Mouse (Mus musculus) kidney, embryonic 16.5 days (tissue): ENCODE data around the gene Auh. TPM values are rescaled to one million over a fixed set of nuclear protein-coding genes. Genes with fewer than 3 reads are reported as not detected.

Experiments used
- ATAC-seq: fragments of 200-750 bp; cut with Nextera tagmentation; 2 replicates; pipeline ENCODE4 v1.8.0; 2017; ENCODE audit warnings: moderate TSS enrichment; ENCODE audit not compliant: low FRiP score, low TSS enrichment
- H3K27ac ChIP-seq: fragments of 300-500 bp; sonication (generic); 2 replicates; pipeline ENCODE4 v1.5.1; 2014; ENCODE audit warnings: low read length
- H3K27me3 ChIP-seq: fragments of 300-500 bp; sonication (generic); 2 replicates; pipeline ENCODE4 v1.6.1; 2014; ENCODE audit warnings: low read length, control low read depth, mixed read lengths; ENCODE audit not compliant: insufficient read depth
- H3K36me3 ChIP-seq: fragments of 300-500 bp; sonication (generic); 2 replicates; pipeline ENCODE4 v1.6.1; 2014; ENCODE audit warnings: low read length, control low read depth, mixed read lengths; ENCODE audit not compliant: insufficient read depth
- H3K4me1 ChIP-seq: fragments of 300-500 bp; sonication (generic); 2 replicates; pipeline ENCODE4 v1.6.1; 2014; ENCODE audit warnings: low read length, control low read depth, mixed read lengths; ENCODE audit not compliant: insufficient read depth
- H3K4me2 ChIP-seq: fragments of 300-500 bp; sonication (generic); replicated peaks from 2 replicates; pipeline ENCODE4 v1.6.1; 2014; ENCODE audit warnings: low read depth, low read length
- H3K4me3 ChIP-seq: fragments of 300-500 bp; sonication (generic); 2 replicates; pipeline ENCODE4 v1.5.1; 2014; ENCODE audit warnings: mild to moderate bottlenecking, low read length
- H3K9ac ChIP-seq: fragments of 300-500 bp; sonication (generic); replicated peaks from 2 replicates; pipeline ENCODE4 v1.6.1; 2014; ENCODE audit warnings: low read length
- H3K9me3 ChIP-seq: fragments of 300-500 bp; sonication (generic); 2 replicates; pipeline ENCODE4 v1.6.1; 2016; ENCODE audit warnings: low read length, control low read depth
- WGBS: fragments of 180-500 bp; shearing (Covaris S2); extraction: QIAGEN DNeasy Blood & Tissue Kit; methylation state at CpG from one replicate; pipeline ENCODE4 v1.1.7; 2014; 5-methylcytosine and 5-hydroxymethylcytosine counted together
- polyA plus RNA-seq: library from polyadenylated mRNA; unstranded; fragments of >200 nt; fragmentation: Nextera tagmentation; extraction: Ambion mirVana; gene quantifications from 2 replicates; pipeline ENCODE4 v1.2.1, GENCODE M21; 2015

Gene Auh
- polyA plus RNA-seq: 64.1 and 68.0 TPM in 2 replicates

GRCm38 (mm10) chr13:52929209-52930171, at the start of gene Auh:
TSS of gene Auh (minus strand) at chr13:52929681.
- ATAC-seq: peak; percentile 96
- H3K36me3 ChIP-seq: no peaks in the 10 kb centered on the region
- peak within 1 kb of the TSS; percentile 90 for H3K9ac ChIP-seq
- H3K9me3 ChIP-seq: peaks cover 6% of the 10 kb centered on the region; the same call in 1 of the 2 replicates
- H3K4me2 ChIP-seq: peak within 1 kb of the TSS; percentile 61
- H3K4me3 ChIP-seq: peak within 1 kb of the TSS; percentile 85
- under 1% methylated on average over 62 of the region's 63 CpGs for WGBS
- H3K27me3 ChIP-seq: no peaks in the 10 kb centered on the region
- peaks cover 26% of the 10 kb centered on the region for H3K4me1 ChIP-seq
- peak within 1 kb of the TSS; percentile 83 for H3K27ac ChIP-seq

DNA sequence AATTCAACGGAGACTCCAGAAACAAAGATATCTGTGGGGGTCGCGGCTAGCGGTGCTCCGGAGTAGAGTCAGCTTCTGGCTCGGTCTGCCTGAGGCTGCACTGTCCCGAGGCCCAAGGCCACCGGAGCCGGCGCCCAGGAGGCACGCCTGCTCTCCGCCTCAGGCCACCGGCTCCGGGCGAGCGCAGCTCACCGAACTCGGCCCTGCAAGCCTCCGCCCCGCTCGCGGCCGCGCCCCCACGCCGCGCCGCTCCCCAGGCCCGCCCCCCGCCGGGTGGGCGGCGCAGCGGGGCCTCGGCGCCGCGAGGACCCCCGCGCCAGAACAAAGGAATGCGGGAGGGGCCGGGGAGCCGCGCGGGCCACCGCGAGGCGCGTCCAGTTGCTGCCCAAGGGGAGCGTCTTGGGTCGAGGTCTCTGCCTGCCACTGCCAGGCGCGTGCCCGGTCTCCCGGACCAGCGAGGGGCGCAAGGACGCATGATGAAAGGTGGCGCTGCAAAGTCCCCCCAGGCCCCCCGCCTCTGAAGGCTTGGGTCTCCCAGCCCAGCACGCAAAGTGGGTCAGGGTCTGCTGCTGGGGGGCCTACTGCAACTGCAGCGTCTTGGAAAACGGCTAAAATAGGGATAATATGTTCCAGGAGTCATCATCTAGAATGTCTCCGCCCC, 49.0 kb upstream of the Auh start:
- peak; percentile 36; the same call in 1 of the 2 replicates for ATAC-seq
- H3K9ac ChIP-seq: peak overlapping the region; percentile 74
- H3K4me2 ChIP-seq: peak overlapping the region; percentile 97
- WGBS: 1% methylated on average over 52 of the region's 64 CpGs
- H3K4me1 ChIP-seq: peaks cover 39% of the 10 kb centered on the region
- no peaks in the 10 kb centered on the region for H3K36me3 ChIP-seq
- no peaks in the 10 kb centered on the region for H3K9me3 ChIP-seq
- peak overlapping the region; percentile 59 for H3K4me3 ChIP-seq
- peak overlapping the region; percentile 58; the same call in 1 of the 2 replicates for H3K27ac ChIP-seq
- H3K27me3 ChIP-seq: peaks cover 2% of the 10 kb centered on the region; the same call in 1 of the 2 replicates

GRCm38 (mm10) chr13:52977757-52978156, 48.3 kb upstream of the Auh start:
- ATAC-seq: no peak
- no peaks in the 10 kb centered on the region for H3K9me3 ChIP-seq
- 30% methylated on average over 4 of the region's 4 CpGs for WGBS
- H3K9ac ChIP-seq: peak overlapping the region; percentile 74
- H3K27me3 ChIP-seq: no peaks in the 10 kb centered on the region; the same call in 1 of the 2 replicates
- peaks cover 39% of the 10 kb centered on the region for H3K4me1 ChIP-seq
- no peak overlapping the region for H3K27ac ChIP-seq
- H3K4me3 ChIP-seq: peak overlapping the region; percentile 59
- H3K4me2 ChIP-seq: peak overlapping the region; percentile 97
- H3K36me3 ChIP-seq: no peaks in the 10 kb centered on the region

GRCm38 (mm10) chr13:52977221-52977609, 47.7 kb upstream of the Auh start:
- peak overlapping the region; percentile 21; the same call in 1 of the 2 replicates for H3K4me2 ChIP-seq
- no peaks in the 10 kb centered on the region; the same call in 1 of the 2 replicates for H3K27me3 ChIP-seq
- H3K9ac ChIP-seq: no peak overlapping the region

DNA sequence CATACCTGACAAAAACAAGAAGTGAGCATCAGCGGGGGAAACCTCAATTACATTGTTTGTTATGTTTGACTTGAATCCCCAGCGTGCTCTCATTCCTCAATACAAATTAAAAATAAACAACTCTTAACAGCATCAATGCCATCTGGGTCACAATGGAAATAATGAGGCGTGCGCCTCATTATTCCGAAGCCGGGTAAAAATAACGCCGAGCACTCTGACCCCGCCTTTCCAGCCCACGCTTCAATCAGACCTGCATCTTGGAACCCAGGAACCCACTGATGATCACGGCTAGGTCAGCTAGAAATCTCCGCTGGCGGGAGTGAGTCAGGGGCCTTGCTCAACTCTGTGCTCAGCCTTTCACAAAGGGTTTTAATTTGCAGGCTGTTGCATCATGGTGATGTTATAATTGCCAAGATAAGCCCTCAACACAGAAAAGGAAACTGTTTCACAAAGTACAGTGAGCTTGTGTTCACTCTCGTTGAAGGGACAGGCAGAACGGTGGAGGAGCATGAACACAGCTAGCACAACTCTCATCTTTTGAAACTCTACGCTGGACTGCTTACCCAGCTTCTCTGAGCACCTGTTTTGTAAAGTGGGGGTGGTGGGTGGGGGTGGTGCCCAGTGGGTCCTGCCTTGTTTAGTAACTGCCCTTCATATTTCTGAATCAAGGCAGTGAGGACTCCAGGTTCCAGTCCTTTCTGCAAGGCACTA, 47.2 kb upstream of the Auh start:
- Histone ChIP-seq H3K27ac (no peak overlapping the region), H3K36me3 (no peaks in the 10 kb centered on the region), H3K4me3 (no peak overlapping the region), H3K4me1 (peaks cover 31% of the 10 kb centered on the region), H3K9me3 (no peaks in the 10 kb centered on the region), H3K9ac (no peak overlapping the region; the same call in 1 of the 2 replicates), H3K4me2 (peak overlapping the region; percentile 21), H3K27me3 (no peaks in the 10 kb centered on the region)
- no peak for ATAC-seq
- WGBS: 33% methylated on average over 16 of the region's 16 CpGs

More at GRCm38 (mm10) chr13:52977221-52977609, 47.7 kb upstream of the Auh start:
- Histone ChIP-seq H3K4me3 (no peak overlapping the region), H3K4me1 (peaks cover 37% of the 10 kb centered on the region), H3K9me3 (no peaks in the 10 kb centered on the region), H3K27ac (no peak overlapping the region), H3K36me3 (no peaks in the 10 kb centered on the region)
- 79% methylated on average over 9 of the region's 9 CpGs for WGBS
- no peak for ATAC-seq

DNA sequence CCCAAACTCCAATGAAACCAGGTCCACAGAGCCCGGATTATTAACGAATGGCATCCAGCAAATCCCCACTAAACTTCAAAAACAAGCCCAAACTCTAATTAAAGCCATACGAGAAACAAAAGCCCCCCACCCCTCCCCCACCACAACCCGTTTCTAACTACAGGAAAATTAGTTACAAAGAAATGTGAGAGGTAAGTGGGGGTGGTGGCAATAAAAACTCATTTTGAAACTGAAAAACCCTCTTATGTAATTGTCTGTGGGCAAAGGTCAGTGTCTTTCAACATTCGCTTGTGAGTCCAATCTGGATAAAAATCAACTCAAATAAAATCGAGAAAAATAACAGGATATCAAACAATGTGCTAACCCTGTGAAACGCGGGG, 46.6 kb upstream of the Auh start:
- Histone ChIP-seq H3K27me3 (no peaks in the 10 kb centered on the region), H3K4me3 (no peak overlapping the region), H3K4me1 (peaks cover 27% of the 10 kb centered on the region), H3K9ac (no peak overlapping the region), H3K9me3 (no peaks in the 10 kb centered on the region), H3K27ac (no peak overlapping the region), H3K4me2 (peak overlapping the region; percentile 21), H3K36me3 (no peaks in the 10 kb centered on the region)
- no peak for ATAC-seq
- WGBS: 28% methylated on average over 8 of the region's 8 CpGs

GRCm38 (mm10) chr13:52974676-52975075, 45.2 kb upstream of the Auh start:
- H3K4me3 ChIP-seq: no peak overlapping the region
- H3K9me3 ChIP-seq: no peaks in the 10 kb centered on the region
- no peaks in the 10 kb centered on the region for H3K36me3 ChIP-seq
- WGBS: 65% methylated on average over 3 of the region's 3 CpGs
- H3K4me2 ChIP-seq: no peak overlapping the region
- H3K4me1 ChIP-seq: peaks cover 27% of the 10 kb centered on the region
- H3K27me3 ChIP-seq: no peaks in the 10 kb centered on the region
- no peak overlapping the region for H3K9ac ChIP-seq
- 0 out of 2 replicates have a peak, but pooled peaks have one; percentile 46 for ATAC-seq
- no peak overlapping the region for H3K27ac ChIP-seq

DNA sequence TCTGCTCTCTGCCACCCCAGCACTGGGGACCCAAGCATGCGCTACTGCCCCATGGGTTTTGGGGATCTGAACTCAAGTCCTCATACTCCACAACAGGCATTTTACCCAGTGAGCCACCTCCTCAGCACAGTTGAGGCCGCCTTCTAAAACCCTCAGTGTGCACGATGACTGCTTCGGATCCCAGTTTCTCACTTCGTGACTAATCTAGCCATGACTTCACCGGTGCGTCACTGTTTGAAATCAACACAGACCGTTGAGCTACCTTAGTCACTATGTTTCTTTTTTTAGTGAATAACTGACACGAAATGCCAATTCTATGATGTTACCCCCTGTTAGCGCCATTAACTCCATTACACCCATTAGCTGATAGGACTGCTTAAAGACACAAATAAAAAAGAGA, 43.9 kb upstream of the Auh start:
- H3K27ac ChIP-seq: no peak overlapping the region
- WGBS: 94% methylated on average over 10 of the region's 10 CpGs
- H3K9ac ChIP-seq: no peak overlapping the region
- peaks cover 4% of the 10 kb centered on the region; the same call in 1 of the 2 replicates for H3K36me3 ChIP-seq
- H3K4me1 ChIP-seq: peaks cover 27% of the 10 kb centered on the region
- no peak overlapping the region for H3K4me3 ChIP-seq
- no peaks in the 10 kb centered on the region for H3K9me3 ChIP-seq
- no peak overlapping the region for H3K4me2 ChIP-seq
- H3K27me3 ChIP-seq: no peaks in the 10 kb centered on the region
- ATAC-seq: no peak

- Histone ChIP-seq H3K9ac (no peak overlapping the region), H3K4me3 (no peak overlapping the region), H3K27ac (no peak overlapping the region), H3K4me2 (no peak overlapping the region), H3K27me3 (no peaks in the 10 kb centered on the region), H3K36me3 (peaks cover 11% of the 10 kb centered on the region), H3K4me1 (peaks cover 20% of the 10 kb centered on the region), H3K9me3 (no peaks in the 10 kb centered on the region)
- ATAC-seq: no peak
- 94% methylated on average over 3 of the region's 3 CpGs for WGBS
These were observed 43.1 kb upstream of the Auh start for GRCm38 (mm10) chr13:52972626-52973025.
